Mouse (Mus musculus): ENCODE results near the gene Ddx52. TPM values are rescaled to one million over a fixed set of nuclear protein-coding genes. Genes with fewer than 3 reads are reported as not detected.

Gene Ddx52
- polyA plus RNA-seq, 1 experiment from 2014 or later = 52.7 TPM

- 87% methylated on average over 2 of the region's 2 CpGs for WGBS
- peaks cover 4% of the 10 kb centered on the region; the same call in 1 of the 2 replicates for H3K36me3 ChIP-seq (ENCODE audit: control insufficient read depth, insufficient read depth, low read length)
- no peaks in the 10 kb centered on the region for H3K9me3 ChIP-seq (ENCODE audit: control insufficient read depth, low read length)
- H3K27me3 ChIP-seq (ENCODE audit: control insufficient read depth, insufficient read depth, low read length) = no peaks in the 10 kb centered on the region
- no peak overlapping the region for H3K4me3 ChIP-seq (ENCODE audit: low read depth, low read length)
- H3K4me1 ChIP-seq (replicated peaks; ENCODE audit: control insufficient read depth, insufficient read depth, low read length) = no peaks in the 10 kb centered on the region
- H3K27ac ChIP-seq (ENCODE audit: low read depth, low read length) = no peak overlapping the region
- no peak overlapping the region for H3K9ac ChIP-seq (ENCODE audit: low read length)
- no peak for ATAC-seq (replicated peaks; ENCODE audit: low FRiP score)
- DNase-seq (ENCODE audit: low spot score) = no peak
- no peak overlapping the region for H3K4me2 ChIP-seq (ENCODE audit: low read depth, low read length, severe bottlenecking)
Observed at GRCm38 (mm10) chr11:83977810-83978209, 35.9 kb downstream of the Ddx52 start.

DNA sequence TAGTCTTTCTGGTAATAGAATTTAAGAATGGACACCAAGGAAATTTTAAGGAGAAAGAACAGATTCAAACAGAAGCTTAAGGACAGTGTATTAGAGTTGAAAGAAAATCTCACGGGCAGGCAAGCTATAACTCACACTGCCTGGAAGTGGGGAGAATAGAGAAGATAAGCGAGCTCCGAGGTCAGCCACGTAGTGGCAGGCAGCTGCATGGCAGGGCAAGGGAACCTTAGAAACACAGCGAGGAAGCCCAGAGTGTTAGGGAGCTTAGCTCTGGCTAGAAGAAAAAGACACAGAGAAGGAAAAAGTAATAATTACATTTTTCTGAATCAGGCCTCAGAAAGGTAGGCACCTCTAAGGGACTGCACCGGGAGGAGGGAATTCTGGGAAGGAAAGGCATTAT lies 38.1 kb downstream of the Ddx52 start:
- no peak overlapping the region for H3K4me3 ChIP-seq (ENCODE audit: low read depth, low read length)
- H3K9me3 ChIP-seq (ENCODE audit: control insufficient read depth, low read length) = no peaks in the 10 kb centered on the region
- 93% methylated on average over 6 of the region's 6 CpGs for WGBS
- H3K9ac ChIP-seq (ENCODE audit: low read length) = no peak overlapping the region
- ATAC-seq (replicated peaks; ENCODE audit: low FRiP score) (no peak), DNase-seq (ENCODE audit: low spot score) (no peak)
- peaks cover 4% of the 10 kb centered on the region; the same call in 1 of the 2 replicates for H3K36me3 ChIP-seq (ENCODE audit: control insufficient read depth, insufficient read depth, low read length)
- H3K27me3 ChIP-seq (ENCODE audit: control insufficient read depth, insufficient read depth, low read length) = no peaks in the 10 kb centered on the region
- H3K27ac ChIP-seq (ENCODE audit: low read depth, low read length) = no peak overlapping the region
- H3K4me2 ChIP-seq (ENCODE audit: low read depth, low read length, severe bottlenecking) = no peak overlapping the region
- H3K4me1 ChIP-seq (replicated peaks; ENCODE audit: control insufficient read depth, insufficient read depth, low read length) = no peaks in the 10 kb centered on the region

- Histone ChIP-seq H3K4me2 (ENCODE audit: low read depth, low read length, severe bottlenecking) (no peak overlapping the region), H3K27ac (ENCODE audit: low read depth, low read length) (no peak overlapping the region), H3K27me3 (ENCODE audit: control insufficient read depth, insufficient read depth, low read length) (no peaks in the 10 kb centered on the region), H3K9me3 (ENCODE audit: control insufficient read depth, low read length) (no peaks in the 10 kb centered on the region), H3K9ac (ENCODE audit: low read length) (no peak overlapping the region), H3K36me3 (ENCODE audit: control insufficient read depth, insufficient read depth, low read length) (peaks cover 4% of the 10 kb centered on the region; the same call in 1 of the 2 replicates), H3K4me1 (replicated peaks; ENCODE audit: control insufficient read depth, insufficient read depth, low read length) (no peaks in the 10 kb centered on the region), H3K4me3 (ENCODE audit: low read depth, low read length) (no peak overlapping the region)
- 87% methylated on average over 10 of the region's 10 CpGs for WGBS
- DNase-seq (ENCODE audit: low spot score) = no peak
- no peak for ATAC-seq (replicated peaks; ENCODE audit: low FRiP score)
Observed at GRCm38 (mm10) chr11:83981338-83981737, 39.5 kb downstream of the Ddx52 start.

GRCm38 (mm10) chr11:83991701-83992100 lies 49.8 kb downstream of the Ddx52 start:
- H3K4me2 ChIP-seq (ENCODE audit: low read depth, low read length, severe bottlenecking) = no peak overlapping the region
- no peak overlapping the region for H3K9ac ChIP-seq (ENCODE audit: low read length)
- H3K27me3 ChIP-seq (ENCODE audit: control insufficient read depth, insufficient read depth, low read length) = no peaks in the 10 kb centered on the region
- no peak overlapping the region for H3K4me3 ChIP-seq (ENCODE audit: low read depth, low read length)
- DNase-seq (ENCODE audit: low spot score) = no peak
- H3K36me3 ChIP-seq (ENCODE audit: control insufficient read depth, insufficient read depth, low read length) = no peaks in the 10 kb centered on the region; the same call in 1 of the 2 replicates
- H3K27ac ChIP-seq (ENCODE audit: low read depth, low read length) = no peak overlapping the region
- H3K9me3 ChIP-seq (ENCODE audit: control insufficient read depth, low read length) = no peaks in the 10 kb centered on the region
- 88% methylated on average over 4 of the region's 4 CpGs for WGBS
- no peak for ATAC-seq (replicated peaks; ENCODE audit: low FRiP score)
- no peaks in the 10 kb centered on the region for H3K4me1 ChIP-seq (replicated peaks; ENCODE audit: control insufficient read depth, insufficient read depth, low read length)

DNA sequence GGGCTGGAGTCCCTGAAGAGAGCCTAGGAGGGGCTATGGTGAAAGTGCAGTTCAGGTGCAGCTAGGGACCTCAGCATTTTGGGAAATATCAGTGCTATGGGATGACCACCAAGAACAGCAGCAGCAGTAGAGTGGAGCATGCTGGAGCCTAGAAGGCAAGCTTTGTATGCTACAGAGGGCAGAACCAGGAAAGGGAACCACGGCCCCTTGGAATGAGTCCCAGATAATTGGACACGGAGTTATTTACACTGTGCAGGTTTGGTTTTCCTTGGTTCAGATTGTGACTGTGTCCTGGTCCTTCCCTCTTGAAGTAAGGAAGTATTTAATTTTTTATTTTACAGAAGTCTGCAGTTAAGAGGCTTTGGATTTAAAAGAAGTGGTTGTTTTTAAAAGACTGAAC lies 51.6 kb downstream of the Ddx52 start:
- H3K36me3 ChIP-seq (ENCODE audit: control insufficient read depth, insufficient read depth, low read length) = no peaks in the 10 kb centered on the region; the same call in 1 of the 2 replicates
- DNase-seq (ENCODE audit: low spot score) (no peak), ATAC-seq (replicated peaks; ENCODE audit: low FRiP score) (no peak)
- no peaks in the 10 kb centered on the region for H3K4me1 ChIP-seq (replicated peaks; ENCODE audit: control insufficient read depth, insufficient read depth, low read length)
- no peak overlapping the region for H3K9ac ChIP-seq (ENCODE audit: low read length)
- H3K27me3 ChIP-seq (ENCODE audit: control insufficient read depth, insufficient read depth, low read length) = no peaks in the 10 kb centered on the region
- no peak overlapping the region for H3K27ac ChIP-seq (ENCODE audit: low read depth, low read length)
- no peak overlapping the region for H3K4me3 ChIP-seq (ENCODE audit: low read depth, low read length)
- H3K4me2 ChIP-seq (ENCODE audit: low read depth, low read length, severe bottlenecking) = no peak overlapping the region
- H3K9me3 ChIP-seq (ENCODE audit: control insufficient read depth, low read length) = no peaks in the 10 kb centered on the region
- WGBS = 89% methylated on average over 2 of the region's 2 CpGs

DNA sequence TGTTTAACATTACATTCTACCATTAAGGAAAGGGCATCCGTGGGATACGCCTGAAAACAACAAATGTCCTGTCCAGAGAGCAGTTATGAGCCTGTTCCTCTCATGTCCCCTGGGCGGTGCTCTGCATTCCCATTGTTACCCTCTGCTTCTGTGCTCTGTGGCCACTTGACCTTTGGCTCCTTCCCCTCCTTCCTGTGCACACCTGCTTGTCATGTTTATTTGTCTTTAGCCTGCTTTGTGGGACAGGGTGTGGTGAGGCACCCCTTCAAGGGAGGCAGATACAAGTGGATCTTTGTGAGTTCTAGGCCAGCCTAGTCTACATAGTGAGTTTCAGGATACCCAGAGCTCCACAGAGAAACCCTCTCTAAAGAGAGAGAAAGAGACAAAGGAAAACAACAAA lies 52.6 kb downstream of the Ddx52 start:
- ATAC-seq (replicated peaks; ENCODE audit: low FRiP score) = no peak
- no peaks in the 10 kb centered on the region for H3K9me3 ChIP-seq (ENCODE audit: control insufficient read depth, low read length)
- WGBS = 89% methylated on average over 3 of the region's 3 CpGs
- no peak overlapping the region for H3K4me2 ChIP-seq (ENCODE audit: low read depth, low read length, severe bottlenecking)
- no peak overlapping the region for H3K4me3 ChIP-seq (ENCODE audit: low read depth, low read length)
- H3K36me3 ChIP-seq (ENCODE audit: control insufficient read depth, insufficient read depth, low read length) = no peaks in the 10 kb centered on the region; the same call in 1 of the 2 replicates
- no peak for DNase-seq (ENCODE audit: low spot score)
- H3K9ac ChIP-seq (ENCODE audit: low read length) = no peak overlapping the region
- no peak overlapping the region for H3K27ac ChIP-seq (ENCODE audit: low read depth, low read length)
- no peaks in the 10 kb centered on the region for H3K4me1 ChIP-seq (replicated peaks; ENCODE audit: control insufficient read depth, insufficient read depth, low read length)
- H3K27me3 ChIP-seq (ENCODE audit: control insufficient read depth, insufficient read depth, low read length) = no peaks in the 10 kb centered on the region

- H3K4me2 ChIP-seq (ENCODE audit: low read depth, low read length, severe bottlenecking) = no peak overlapping the region
- ATAC-seq (replicated peaks; ENCODE audit: low FRiP score) (no peak), DNase-seq (ENCODE audit: low spot score) (no peak)
- no peak overlapping the region for H3K27ac ChIP-seq (ENCODE audit: low read depth, low read length)
- no peaks in the 10 kb centered on the region for H3K27me3 ChIP-seq (ENCODE audit: control insufficient read depth, insufficient read depth, low read length)
- no peak overlapping the region for H3K4me3 ChIP-seq (ENCODE audit: low read depth, low read length)
- no peaks in the 10 kb centered on the region; the same call in 1 of the 2 replicates for H3K36me3 ChIP-seq (ENCODE audit: control insufficient read depth, insufficient read depth, low read length)
- H3K4me1 ChIP-seq (replicated peaks; ENCODE audit: control insufficient read depth, insufficient read depth, low read length) = no peaks in the 10 kb centered on the region
- no peaks in the 10 kb centered on the region for H3K9me3 ChIP-seq (ENCODE audit: control insufficient read depth, low read length)
- WGBS = 91% methylated on average over 2 of the region's 2 CpGs
- H3K9ac ChIP-seq (ENCODE audit: low read length) = no peak overlapping the region
Observed at GRCm38 (mm10) chr11:83995535-83995950, 53.7 kb downstream of the Ddx52 start.

DNA sequence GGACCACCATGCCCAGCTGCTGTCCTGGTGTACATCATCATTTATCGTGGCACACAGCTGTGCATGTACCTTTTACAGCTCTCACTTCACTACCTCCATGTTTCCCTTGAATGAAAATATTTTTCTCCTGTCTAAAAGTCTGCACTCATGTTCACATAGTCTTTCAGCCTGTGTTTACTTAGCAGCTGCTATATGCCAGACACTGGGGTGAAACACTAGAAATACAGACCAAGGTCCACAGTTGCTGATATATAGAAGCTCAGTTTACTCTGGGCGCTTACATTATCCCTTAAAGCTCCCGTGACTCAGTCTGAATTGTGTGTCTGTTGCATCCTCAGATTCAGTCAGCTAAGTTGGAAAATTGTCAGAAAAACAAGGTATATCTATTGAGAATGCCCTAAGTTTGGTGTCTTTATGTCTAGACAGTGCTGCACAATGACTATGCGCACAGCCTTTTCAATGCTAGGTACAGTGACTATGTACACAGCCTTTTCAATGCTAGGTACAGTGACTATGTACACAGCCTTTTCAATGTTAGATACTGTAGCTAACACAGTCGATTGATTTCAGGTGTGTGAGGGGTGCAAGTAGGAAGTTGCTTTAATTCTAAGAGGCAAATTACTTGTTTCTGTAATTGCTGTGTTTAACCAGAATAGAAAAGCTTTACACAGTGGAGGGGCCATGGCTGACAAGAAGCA lies 55.5 kb downstream of the Ddx52 start:
- Histone ChIP-seq H3K4me3 (ENCODE audit: low read depth, low read length) (no peak overlapping the region), H3K36me3 (ENCODE audit: control insufficient read depth, insufficient read depth, low read length) (no peaks in the 10 kb centered on the region; the same call in 1 of the 2 replicates), H3K27ac (ENCODE audit: low read depth, low read length) (no peak overlapping the region), H3K9ac (ENCODE audit: low read length) (no peak overlapping the region), H3K9me3 (ENCODE audit: control insufficient read depth, low read length) (no peaks in the 10 kb centered on the region), H3K4me1 (replicated peaks; ENCODE audit: control insufficient read depth, insufficient read depth, low read length) (no peaks in the 10 kb centered on the region), H3K4me2 (ENCODE audit: low read depth, low read length, severe bottlenecking) (no peak overlapping the region), H3K27me3 (ENCODE audit: control insufficient read depth, insufficient read depth, low read length) (no peaks in the 10 kb centered on the region)
- DNase-seq (ENCODE audit: low spot score) (no peak), ATAC-seq (replicated peaks; ENCODE audit: low FRiP score) (no peak)
- WGBS = 92% methylated on average over 5 of the region's 5 CpGs

DNA sequence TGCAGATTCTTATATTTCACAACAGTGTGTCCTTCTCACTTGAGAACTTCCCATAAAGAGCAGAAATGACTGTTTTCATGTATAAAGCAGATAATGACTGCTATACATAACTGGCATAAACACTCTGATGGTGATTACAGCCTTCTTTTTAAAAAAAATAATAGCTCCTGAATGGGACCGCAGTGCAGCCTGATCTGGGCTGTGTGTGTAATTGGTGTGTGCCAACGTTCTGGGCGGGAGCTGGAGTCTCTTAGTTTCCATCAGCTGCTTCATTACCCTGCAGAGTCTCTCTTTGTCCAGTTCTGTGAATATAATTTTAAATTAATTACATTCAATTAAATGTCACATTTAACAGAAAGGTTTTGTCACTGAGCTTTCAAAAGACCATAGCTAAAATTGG lies 57.1 kb downstream of the Ddx52 start:
- Histone ChIP-seq H3K4me3 (ENCODE audit: low read depth, low read length) (no peak overlapping the region), H3K4me1 (replicated peaks; ENCODE audit: control insufficient read depth, insufficient read depth, low read length) (no peaks in the 10 kb centered on the region), H3K4me2 (ENCODE audit: low read depth, low read length, severe bottlenecking) (no peak overlapping the region), H3K9ac (ENCODE audit: low read length) (no peak overlapping the region), H3K27me3 (ENCODE audit: control insufficient read depth, insufficient read depth, low read length) (no peaks in the 10 kb centered on the region), H3K36me3 (ENCODE audit: control insufficient read depth, insufficient read depth, low read length) (no peaks in the 10 kb centered on the region; the same call in 1 of the 2 replicates), H3K9me3 (ENCODE audit: control insufficient read depth, low read length) (no peaks in the 10 kb centered on the region), H3K27ac (ENCODE audit: low read depth, low read length) (no peak overlapping the region)
- WGBS = 76% methylated on average over 3 of the region's 3 CpGs
- no peak for DNase-seq (ENCODE audit: low spot score)
- no peak for ATAC-seq (replicated peaks; ENCODE audit: low FRiP score)

Data from forebrain, embryonic 11.5 days (tissue).